Mouse (Mus musculus): ENCODE results near the gene Pirt. TPM values are rescaled to one million over a fixed set of nuclear protein-coding genes. Genes with fewer than 3 reads are reported as not detected.

Pirt gene
- polyA plus RNA-seq, 1 experiment from 2014 or later, result 10.4 TPM

DNA sequence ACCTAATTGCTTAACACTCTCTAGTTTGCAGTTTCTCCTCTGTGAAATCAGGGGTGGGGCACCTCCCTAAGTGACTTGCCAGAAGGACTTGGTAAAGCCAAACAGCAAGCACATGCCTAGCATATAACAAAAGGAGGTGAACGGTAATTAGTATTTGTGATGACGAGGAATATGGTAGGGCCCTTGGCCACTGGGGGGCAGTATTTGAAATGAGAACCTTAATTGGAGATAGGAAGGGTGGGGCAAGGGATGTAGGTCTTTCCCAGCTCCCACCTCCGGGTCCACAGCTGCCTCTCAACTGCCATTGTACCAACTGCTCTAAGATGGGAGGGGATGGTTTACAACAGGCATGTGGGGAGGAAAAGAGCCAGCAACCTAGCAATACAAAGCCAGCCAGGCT is 2.5 kb downstream of the Pirt start:
- H3K4me2 ChIP-seq, result no peak overlapping the region
- H3K27me3 ChIP-seq, result no peaks in the 10 kb centered on the region

DNA sequence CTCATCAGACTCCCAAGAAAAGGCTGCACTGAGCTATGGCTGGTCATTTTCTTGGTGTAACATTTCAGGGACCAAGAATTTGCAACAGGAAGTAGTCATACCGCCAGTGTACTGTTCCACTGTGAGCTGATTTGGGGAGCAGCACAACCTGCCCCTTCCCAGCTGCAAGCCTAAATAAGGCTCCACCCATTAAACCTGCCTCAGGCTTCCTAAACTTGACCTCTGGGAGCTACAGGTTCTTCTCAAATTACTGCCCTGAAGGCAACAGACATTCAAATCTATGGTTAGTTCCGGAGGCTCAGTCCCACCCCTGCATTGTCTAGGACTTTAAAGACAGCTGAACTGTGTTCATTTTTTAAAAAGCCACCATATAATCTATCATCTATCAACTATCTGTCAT is 8.2 kb downstream of the Pirt start:
- Histone ChIP-seq H3K4me3 (no peak overlapping the region), H3K9ac (no peak overlapping the region), H3K4me2 (no peak overlapping the region), H3K27me3 (no peaks in the 10 kb centered on the region), H3K9me3 (no peaks in the 10 kb centered on the region), H3K36me3 (no peaks in the 10 kb centered on the region), H3K27ac (no peak overlapping the region), H3K4me1 (replicated peaks) (0 out of 2 replicates have a peak, but pooled peaks cover 9% of the 10 kb centered on the region)
- 66% methylated on average over 2 of the region's 2 CpGs for WGBS
- ATAC-seq (ENCODE audit: low FRiP score), result no peak

More for the DNA sequence above, 2.5 kb downstream of the Pirt start:
- Histone ChIP-seq H3K9ac (no peak overlapping the region), H3K36me3 (no peaks in the 10 kb centered on the region), H3K4me3 (no peak overlapping the region), H3K27ac (no peak overlapping the region), H3K9me3 (no peaks in the 10 kb centered on the region), H3K4me1 (replicated peaks) (no peaks in the 10 kb centered on the region)
- 39% methylated on average over 3 of the region's 3 CpGs for WGBS
- ATAC-seq (ENCODE audit: low FRiP score), result no peak

DNA sequence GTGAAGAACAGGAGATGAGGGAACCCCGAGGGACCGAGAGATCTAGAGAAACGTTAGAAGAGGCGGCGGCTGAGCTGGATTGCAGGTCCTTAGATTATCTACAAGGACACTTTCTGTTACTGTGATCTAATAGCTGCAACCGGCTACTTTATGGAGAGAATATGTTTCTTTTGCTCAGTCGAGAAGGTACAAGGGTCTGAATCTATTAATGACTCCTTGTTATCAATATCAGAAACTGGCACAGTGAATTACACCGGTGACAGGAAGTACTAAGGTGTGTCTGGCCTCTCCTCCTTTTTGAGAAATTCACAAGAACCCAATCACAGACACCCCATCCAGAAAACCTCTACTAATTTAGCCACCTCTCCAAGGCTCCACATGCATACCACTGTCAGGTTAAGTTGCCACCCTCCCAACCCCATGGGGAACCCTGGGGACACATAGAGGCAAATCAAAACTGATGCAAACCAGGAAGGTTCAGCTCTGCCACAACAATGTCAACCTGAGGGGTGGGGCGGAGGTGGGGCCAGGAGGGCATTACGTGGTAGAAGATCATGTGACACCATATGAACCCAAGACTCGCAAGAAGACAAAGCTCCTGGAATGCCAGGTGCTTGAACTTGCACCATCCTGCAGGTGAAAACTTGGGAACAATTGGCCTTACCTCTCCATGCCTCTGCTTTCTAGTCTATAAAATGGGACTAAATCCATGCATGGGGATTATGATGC is 12.5 kb downstream of the Pirt start:
- Histone ChIP-seq H3K4me3 (no peak overlapping the region), H3K9me3 (no peaks in the 10 kb centered on the region), H3K9ac (no peak overlapping the region), H3K27me3 (no peaks in the 10 kb centered on the region), H3K36me3 (no peaks in the 10 kb centered on the region), H3K27ac (no peak overlapping the region), H3K4me2 (no peak overlapping the region), H3K4me1 (replicated peaks) (0 out of 2 replicates have a peak, but pooled peaks cover 9% of the 10 kb centered on the region)
- WGBS, result 86% methylated on average over 11 of the region's 11 CpGs
- ATAC-seq (ENCODE audit: low FRiP score), result no peak

DNA sequence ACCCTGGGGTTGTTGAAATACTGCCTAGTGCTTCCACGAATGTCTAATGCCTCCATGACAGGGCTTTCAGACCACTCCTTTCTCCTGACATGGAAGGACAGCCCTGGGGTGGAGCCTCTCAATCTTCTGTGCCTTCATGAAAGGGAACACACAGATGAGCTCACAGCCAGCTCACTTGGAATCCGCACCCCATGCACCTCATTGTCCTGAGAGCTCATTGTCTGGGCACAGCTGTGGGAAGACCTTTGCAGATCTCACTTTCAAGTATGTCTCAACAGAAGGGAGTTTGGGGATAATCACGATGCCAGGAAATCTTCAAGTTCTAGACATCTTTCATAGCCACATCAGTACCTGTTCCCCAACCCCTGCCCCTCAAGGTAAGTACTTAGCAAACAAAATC is 16.5 kb downstream of the Pirt start:
- H3K4me3 ChIP-seq, result no peak overlapping the region
- H3K27me3 ChIP-seq, result no peaks in the 10 kb centered on the region
- H3K4me2 ChIP-seq, result no peak overlapping the region
- WGBS, result 43% methylated on average over 3 of the region's 3 CpGs
- no peaks in the 10 kb centered on the region for H3K36me3 ChIP-seq
- ATAC-seq (ENCODE audit: low FRiP score), result no peak
- H3K9ac ChIP-seq, result no peak overlapping the region
- no peaks in the 10 kb centered on the region for H3K9me3 ChIP-seq
- no peak overlapping the region for H3K27ac ChIP-seq
- H3K4me1 ChIP-seq (replicated peaks), result 0 out of 2 replicates have a peak, but pooled peaks cover 2% of the 10 kb centered on the region

DNA sequence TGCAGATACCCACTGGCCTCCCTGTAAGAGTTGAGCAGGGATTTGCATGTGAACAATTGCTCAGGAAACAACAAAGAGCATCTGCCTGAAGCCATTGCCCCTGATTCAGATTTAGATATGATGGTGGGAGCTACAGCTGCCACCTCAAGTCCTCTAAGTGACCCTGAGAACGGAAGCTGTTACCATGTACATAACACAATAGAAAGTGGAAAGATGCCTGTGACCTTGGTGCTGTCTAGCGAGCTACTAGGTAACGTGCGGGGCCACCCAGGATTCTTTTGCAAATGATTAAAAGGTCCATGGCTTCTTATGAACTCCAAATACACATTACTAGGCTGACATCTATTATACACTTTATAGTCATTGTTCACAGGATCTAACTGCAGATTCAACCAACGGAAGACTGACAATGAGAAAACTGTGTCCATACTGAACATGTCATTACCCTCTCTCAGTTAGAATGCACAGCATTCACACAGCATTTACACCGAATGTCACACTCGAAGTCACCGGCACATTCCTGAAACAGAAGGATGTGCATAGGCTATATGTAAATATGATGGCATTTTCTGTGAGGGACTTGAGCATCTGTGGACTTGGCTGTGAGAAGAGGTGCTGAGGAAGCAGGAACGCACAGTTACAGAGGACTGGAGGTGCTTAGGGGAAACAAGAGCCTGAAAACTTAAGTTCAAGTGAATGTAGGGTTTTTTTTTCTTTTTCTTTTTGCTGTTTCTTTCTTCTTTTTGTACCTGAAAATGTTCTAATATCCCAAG is 21.2 kb downstream of the Pirt start:
- 67% methylated on average over 9 of the region's 9 CpGs for WGBS
- no peaks in the 10 kb centered on the region for H3K4me1 ChIP-seq (replicated peaks)
- no peaks in the 10 kb centered on the region for H3K27me3 ChIP-seq
- H3K27ac ChIP-seq, result no peak overlapping the region
- no peak overlapping the region for H3K4me2 ChIP-seq
- H3K9me3 ChIP-seq, result no peaks in the 10 kb centered on the region
- no peaks in the 10 kb centered on the region for H3K36me3 ChIP-seq
- no peak overlapping the region for H3K9ac ChIP-seq
- ATAC-seq (ENCODE audit: low FRiP score), result no peak
- H3K4me3 ChIP-seq, result no peak overlapping the region

DNA sequence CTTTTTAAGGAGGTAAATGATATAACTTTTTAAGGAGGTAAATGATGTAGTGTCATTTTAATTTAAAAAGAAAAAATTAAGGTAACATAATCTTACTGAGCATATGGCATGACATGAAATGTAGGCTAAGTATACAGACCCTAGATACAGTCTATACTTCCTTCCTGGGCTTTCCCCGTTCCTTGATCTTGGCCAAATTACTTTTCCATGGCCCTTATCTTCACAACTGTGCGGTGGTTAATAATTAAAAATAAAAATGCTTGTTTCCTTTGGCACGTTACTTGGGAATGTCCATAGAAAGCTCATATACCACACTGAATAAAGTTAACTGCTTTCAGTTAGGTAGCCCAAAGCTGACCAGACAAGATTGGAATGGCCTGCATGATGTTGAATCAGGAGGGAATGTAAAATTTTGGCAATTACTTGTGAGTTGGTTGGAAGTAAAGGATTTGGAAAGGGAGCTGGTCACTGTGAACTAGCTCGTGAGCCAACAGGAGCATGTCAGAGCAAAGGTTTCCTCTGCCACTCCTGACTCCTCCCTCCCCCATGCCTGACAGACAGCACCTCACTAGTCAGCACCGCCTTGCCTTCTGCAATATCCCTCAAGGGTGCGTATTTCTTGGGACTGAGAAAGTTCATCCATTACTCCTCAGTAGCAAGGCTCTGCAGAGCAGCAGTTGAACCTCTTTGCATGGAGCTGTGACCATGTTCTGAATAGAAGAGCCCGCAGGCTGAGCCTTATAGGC is 22.8 kb downstream of the Pirt start:
- Histone ChIP-seq H3K4me2 (no peak overlapping the region), H3K4me3 (no peak overlapping the region), H3K36me3 (no peaks in the 10 kb centered on the region), H3K9me3 (no peaks in the 10 kb centered on the region), H3K27ac (no peak overlapping the region), H3K27me3 (no peaks in the 10 kb centered on the region), H3K4me1 (replicated peaks) (no peaks in the 10 kb centered on the region), H3K9ac (no peak overlapping the region)
- WGBS, result 82% methylated on average over 7 of the region's 7 CpGs
- ATAC-seq (ENCODE audit: low FRiP score), result no peak

DNA sequence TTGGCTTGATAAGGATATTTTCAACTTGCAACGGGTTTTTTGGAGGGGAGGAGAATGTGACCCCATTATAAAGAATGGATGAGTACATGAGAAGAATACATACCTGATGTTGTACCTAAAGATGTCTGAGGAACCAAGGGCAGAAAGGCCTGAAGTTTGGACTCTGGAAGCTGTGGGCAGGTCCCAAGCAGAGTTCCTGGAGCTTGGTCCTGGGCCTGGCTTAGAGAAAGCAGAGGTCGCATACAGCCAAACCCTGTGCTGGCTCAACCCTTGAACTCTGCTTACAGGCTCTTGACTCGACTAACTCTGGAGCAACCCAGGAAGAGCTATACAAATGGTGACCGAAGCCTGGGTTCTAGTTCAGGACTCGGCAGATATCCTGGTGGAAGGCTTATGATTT is 30.2 kb downstream of the Pirt start:
- no peak overlapping the region for H3K9ac ChIP-seq
- ATAC-seq (ENCODE audit: low FRiP score), result no peak
- H3K4me2 ChIP-seq, result no peak overlapping the region
- H3K4me3 ChIP-seq, result no peak overlapping the region
- no peaks in the 10 kb centered on the region for H3K4me1 ChIP-seq (replicated peaks)
- no peaks in the 10 kb centered on the region for H3K27me3 ChIP-seq
- H3K36me3 ChIP-seq, result no peaks in the 10 kb centered on the region
- WGBS, result 88% methylated on average over 5 of the region's 5 CpGs
- H3K27ac ChIP-seq, result no peak overlapping the region
- H3K9me3 ChIP-seq, result no peaks in the 10 kb centered on the region

DNA sequence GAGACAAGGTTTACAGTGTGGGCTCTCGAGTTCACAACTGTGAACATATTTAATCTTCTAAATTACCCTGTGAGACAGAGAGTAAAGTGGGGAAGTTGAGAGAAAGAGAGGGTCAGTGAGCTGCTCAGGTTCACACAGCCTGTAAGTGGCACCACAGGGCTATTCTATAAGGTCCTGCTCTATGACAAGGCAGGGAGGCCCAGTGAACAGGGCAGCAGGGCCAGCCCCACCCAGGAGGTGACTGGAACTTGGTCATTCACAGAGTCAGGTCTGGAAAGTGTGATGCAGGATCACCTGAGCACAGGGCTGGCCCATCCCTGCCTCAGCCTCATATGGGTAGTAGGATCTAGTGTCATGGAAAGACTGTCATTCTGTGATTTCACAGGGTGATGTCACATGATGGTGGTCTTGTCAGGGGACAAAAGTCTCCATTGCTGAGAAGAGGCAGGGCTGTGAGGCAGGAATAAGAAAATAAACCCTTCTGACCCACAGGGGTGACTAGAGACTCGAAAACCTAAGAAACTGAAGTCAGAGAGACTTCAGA is 33.5 kb downstream of the Pirt start:
- no peak overlapping the region for H3K27ac ChIP-seq
- ATAC-seq (ENCODE audit: low FRiP score), result no peak
- 77% methylated on average over 2 of the region's 2 CpGs for WGBS
- no peak overlapping the region for H3K4me3 ChIP-seq
- no peaks in the 10 kb centered on the region for H3K36me3 ChIP-seq
- H3K27me3 ChIP-seq, result no peaks in the 10 kb centered on the region
- H3K9ac ChIP-seq, result no peak overlapping the region
- H3K4me2 ChIP-seq, result no peak overlapping the region
- no peaks in the 10 kb centered on the region for H3K4me1 ChIP-seq (replicated peaks)
- H3K9me3 ChIP-seq, result no peaks in the 10 kb centered on the region

DNA sequence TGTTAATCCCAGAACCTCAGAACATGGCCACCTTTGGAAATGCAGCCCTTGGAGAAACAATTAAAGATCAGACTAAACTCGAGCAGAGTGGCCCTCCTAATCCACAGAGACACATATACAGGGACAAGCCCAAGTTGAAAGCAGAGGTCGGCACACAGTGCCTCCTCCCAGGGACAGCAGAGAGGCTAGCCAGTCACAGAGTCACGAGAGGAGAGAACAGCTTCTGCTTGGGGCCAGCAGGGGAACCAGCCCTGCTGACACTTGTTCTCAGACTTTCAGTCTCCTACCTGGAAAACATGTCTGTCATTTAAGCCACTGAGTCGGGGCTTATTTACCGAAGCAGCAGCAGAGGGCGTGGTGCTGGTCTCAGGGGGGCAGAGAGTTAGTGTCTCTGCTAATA is 34.7 kb downstream of the Pirt start:
- ATAC-seq (ENCODE audit: low FRiP score), result no peak
- whole genome bisulfite sequencing, result 73% methylated on average over 6 of the region's 6 CpGs
- H3K27ac ChIP-seq, result no peak overlapping the region
- H3K27me3 ChIP-seq, result no peaks in the 10 kb centered on the region
- no peak overlapping the region for H3K4me2 ChIP-seq
- no peaks in the 10 kb centered on the region for H3K9me3 ChIP-seq
- H3K9ac ChIP-seq, result no peak overlapping the region
- H3K36me3 ChIP-seq, result no peaks in the 10 kb centered on the region
- H3K4me3 ChIP-seq, result no peak overlapping the region
- H3K4me1 ChIP-seq (replicated peaks), result no peaks in the 10 kb centered on the region

DNA sequence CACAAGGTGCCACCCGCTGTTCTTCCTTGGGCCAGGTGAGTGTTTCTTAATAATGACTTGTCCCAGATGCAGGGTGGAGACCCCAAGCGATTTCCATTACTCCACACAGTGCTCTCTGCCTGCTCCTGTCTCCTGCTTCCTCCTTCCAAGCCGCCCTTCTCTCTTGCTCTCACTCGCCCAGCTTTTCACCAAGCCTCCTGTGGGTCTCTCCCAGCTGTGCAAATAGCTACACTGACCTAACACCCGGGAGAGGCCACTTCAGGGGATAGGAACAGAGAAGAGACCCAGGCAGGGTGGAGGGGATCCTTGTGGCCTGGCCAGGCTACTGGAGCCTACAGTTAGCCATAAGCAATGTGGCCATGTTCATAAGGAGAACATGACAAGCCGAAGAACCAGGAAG is 35.1 kb downstream of the Pirt start:
- Histone ChIP-seq H3K36me3 (no peaks in the 10 kb centered on the region), H3K27ac (no peak overlapping the region), H3K27me3 (no peaks in the 10 kb centered on the region), H3K9me3 (no peaks in the 10 kb centered on the region), H3K4me1 (replicated peaks) (no peaks in the 10 kb centered on the region), H3K4me3 (no peak overlapping the region), H3K4me2 (no peak overlapping the region), H3K9ac (no peak overlapping the region)
- ATAC-seq (ENCODE audit: low FRiP score), result no peak
- WGBS, result 81% methylated on average over 6 of the region's 6 CpGs

DNA sequence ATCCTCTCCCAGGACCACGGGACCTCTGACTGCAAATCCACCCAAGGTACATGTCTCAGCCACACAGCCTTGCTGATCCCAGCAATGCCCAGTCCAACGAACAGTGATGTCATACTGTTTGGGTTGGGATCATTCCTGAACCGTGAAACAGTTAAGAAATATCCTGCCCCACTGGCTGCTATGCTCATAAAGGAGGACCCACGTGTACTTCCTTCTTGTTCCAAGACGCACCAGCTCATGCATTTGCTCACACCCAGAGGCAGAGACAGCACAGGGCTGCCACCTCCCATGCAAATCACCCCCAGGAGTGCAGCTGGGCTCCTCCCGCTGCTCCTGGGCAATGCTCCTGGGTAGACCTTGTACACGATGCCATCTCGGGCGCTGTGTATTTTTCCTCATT is 44.5 kb downstream of the Pirt start, which contains the start of gene Tmem238l:
Gene Tmem238l (plus strand): TSS at position 336 of the 400 bp plus-strand sequence.
- H3K9me3 ChIP-seq, result no peaks in the 10 kb centered on the region
- no peaks in the 10 kb centered on the region for H3K27me3 ChIP-seq
- no peak for ATAC-seq (ENCODE audit: low FRiP score)
- WGBS, result 84% methylated on average over 9 of the region's 9 CpGs
- H3K4me2 ChIP-seq, result no peak within 1 kb of the TSS
- no peak within 1 kb of the TSS for H3K27ac ChIP-seq
- H3K9ac ChIP-seq, result no peak within 1 kb of the TSS
- H3K4me1 ChIP-seq (replicated peaks), result no peaks in the 10 kb centered on the region
- H3K4me3 ChIP-seq, result no peak within 1 kb of the TSS
- H3K36me3 ChIP-seq, result no peaks in the 10 kb centered on the region

DNA sequence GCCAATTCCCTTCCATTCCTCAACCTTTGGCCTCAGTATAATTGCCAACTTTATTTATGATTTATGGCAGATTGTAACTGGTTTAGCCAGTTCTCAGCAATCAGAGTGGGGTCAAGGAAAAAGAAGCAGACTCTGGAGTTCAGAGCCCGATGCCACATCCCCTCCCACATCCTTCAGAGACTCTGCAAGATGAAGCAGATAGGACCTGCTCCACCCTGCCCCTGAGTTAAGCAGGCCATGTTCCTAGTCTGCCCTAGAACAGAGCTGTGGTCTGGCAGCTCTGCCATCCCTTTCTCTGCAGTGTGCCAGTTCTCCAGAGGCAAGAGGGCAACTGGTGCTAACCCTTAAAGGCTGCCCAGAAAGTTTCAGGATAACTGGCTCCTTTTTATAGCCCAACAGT is 49.0 kb downstream of the Pirt start:
- Histone ChIP-seq H3K36me3 (no peaks in the 10 kb centered on the region), H3K9me3 (no peaks in the 10 kb centered on the region), H3K4me3 (no peak overlapping the region), H3K27ac (no peak overlapping the region), H3K4me2 (no peak overlapping the region), H3K27me3 (no peaks in the 10 kb centered on the region), H3K9ac (no peak overlapping the region), H3K4me1 (replicated peaks) (no peaks in the 10 kb centered on the region)
- ATAC-seq (ENCODE audit: low FRiP score), result no peak
- 97% methylated on average over 1 of the region's 1 CpGs for WGBS
